Mouse (Mus musculus): ENCODE measurements at regions not wholly inside any gene's neighbourhood (a gene's known extent, or its start where the extent isn't known, plus 50 kb on each side); places are given as distances from the start of the nearest gene placed in this dataset.

GRCm38 (mm10) chr10:70336741-70337140 lies 91.8 kb downstream of the Slc16a9 start:
- no peak for DNase-seq (ENCODE audit: low spot score in 2 of 2)

- no peak for DNase-seq (ENCODE audit: low spot score in 2 of 2)
These were observed 80.9 kb upstream of the Fam13c start for GRCm38 (mm10) chr10:70359421-70359820.

- DNase-seq (ENCODE audit: low spot score in 2 of 2), result no peak
These were observed 80.4 kb upstream of the Fam13c start for GRCm38 (mm10) chr10:70359834-70360233.

GRCm38 (mm10) chr10:70363054-70363453 lies 77.2 kb upstream of the Fam13c start:
- DNase-seq (ENCODE audit: low spot score in 2 of 2), result peak in 1 of 2 experiments; percentile 29

- no peak for DNase-seq (ENCODE audit: low spot score in 2 of 2)
These were observed 75.9 kb upstream of the Fam13c start for GRCm38 (mm10) chr10:70364218-70364975.

GRCm38 (mm10) chr10:70364976-70365345 lies 75.3 kb upstream of the Fam13c start:
- DNase-seq (ENCODE audit: low spot score in 2 of 2), result no peak

GRCm38 (mm10) chr10:70365504-70365903 lies 74.8 kb upstream of the Fam13c start:
- no peak for DNase-seq (ENCODE audit: low spot score in 2 of 2)

GRCm38 (mm10) chr10:70367866-70368265 lies 72.4 kb upstream of the Fam13c start:
- no peak for DNase-seq (ENCODE audit: low spot score in 2 of 2)

- peak; percentile 74 to 82 for DNase-seq (ENCODE audit: low spot score in 2 of 2)
These were observed 71.6 kb upstream of the Fam13c start for GRCm38 (mm10) chr10:70368685-70369084.

GRCm38 (mm10) chr10:70372411-70373136 lies 67.7 kb upstream of the Fam13c start:
- no peak for DNase-seq (ENCODE audit: low spot score in 2 of 2)

- no peak for DNase-seq (ENCODE audit: low spot score in 2 of 2)
These were observed 67.1 kb upstream of the Fam13c start for GRCm38 (mm10) chr10:70373207-70373606.

- no peak for DNase-seq (ENCODE audit: low spot score in 2 of 2)
These were observed 66.4 kb upstream of the Fam13c start for GRCm38 (mm10) chr10:70373836-70374235.

GRCm38 (mm10) chr10:70374726-70375125 lies 65.6 kb upstream of the Fam13c start:
- DNase-seq (ENCODE audit: low spot score in 2 of 2), result no peak

- peak in 1 of 2 experiments; percentile 17 for DNase-seq (ENCODE audit: low spot score in 2 of 2)
These were observed 60.1 kb upstream of the Fam13c start for GRCm38 (mm10) chr10:70380041-70380651.

GRCm38 (mm10) chr10:70384689-70385088 lies 55.6 kb upstream of the Fam13c start:
- no peak for DNase-seq (ENCODE audit: low spot score in 2 of 2)

GRCm38 (mm10) chr10:70387729-70388128 lies 52.6 kb upstream of the Fam13c start:
- DNase-seq (ENCODE audit: low spot score in 2 of 2), result no peak
